Mouse (Mus musculus) MEL (cell line): ENCODE results near the gene Fam84a. TPM values are rescaled to one million over a fixed set of nuclear protein-coding genes. Genes with fewer than 3 reads are reported as not detected.

Experiments
- DNase-seq: peaks from one replicate; pipeline ENCODE4 v3.0.0; 2011; ENCODE audit warnings: low read depth, low spot score
- H3K27ac ChIP-seq: 2 replicates; pipeline ENCODE4 v1.5.1; 2012; ENCODE audit warnings: low read depth, mild to moderate bottlenecking, control low read depth, low read length, moderate library complexity; ENCODE audit not compliant: control insufficient read depth
- H3K27me3 ChIP-seq, 2 experiments: fragments of 150-350 bp in 1 of 2; sonication (generic) in 1 of 2; 2 replicates each; pipeline ENCODE4 v1.6.1; 2012; ENCODE audit warnings: low read length in 2 of 2, mild to moderate bottlenecking in 2 of 2, improper control_type of control experiment in 1 of 2, moderate library complexity in 1 of 2; ENCODE audit not compliant: insufficient read depth in 2 of 2, control insufficient read depth in 1 of 2
- H3K36me3 ChIP-seq, 2 experiments: 2 replicates each; pipeline ENCODE4 v1.6.1; 2012 to 2014; ENCODE audit warnings: low read length in 2 of 2, improper control_type of control experiment in 1 of 2, inconsistent platforms in 1 of 2, mild to moderate bottlenecking in 1 of 2; ENCODE audit not compliant: insufficient read depth in 2 of 2, control insufficient read depth in 1 of 2
- H3K4me1 ChIP-seq, 2 experiments: fragments of 150-350 bp in 1 of 2; sonication (generic) in 1 of 2; 2 replicates each; pipeline ENCODE4 v1.6.1; 2012; ENCODE audit warnings: low read length in 2 of 2, improper control_type of control experiment in 1 of 2, mild to moderate bottlenecking in 1 of 2; ENCODE audit not compliant: insufficient read depth in 2 of 2, control insufficient read depth in 1 of 2
- H3K4me3 ChIP-seq, 2 experiments: fragments of 150-350 bp in 1 of 2; sonication (generic) in 1 of 2; 2 replicates each; pipeline ENCODE4 v1.5.1; 2012; ENCODE audit warnings: low read depth in 2 of 2, low read length in 2 of 2, mild to moderate bottlenecking in 2 of 2, moderate library complexity in 2 of 2, control low read depth in 1 of 2, improper control_type of control experiment in 1 of 2; ENCODE audit not compliant: control insufficient read depth in 1 of 2, insufficient read depth in 1 of 2
- H3K79me2 ChIP-seq: 2 replicates; pipeline ENCODE4 v1.6.1; 2012; ENCODE audit warnings: mild to moderate bottlenecking, low read length, moderate library complexity; ENCODE audit not compliant: control insufficient read depth, poor library complexity, insufficient read depth
- H3K9ac ChIP-seq: 2 replicates; pipeline ENCODE4 v1.6.1; 2012; ENCODE audit warnings: low read depth, mild to moderate bottlenecking, control low read depth, low read length, moderate library complexity; ENCODE audit not compliant: control insufficient read depth, poor library complexity, severe bottlenecking
- H3K9me3 ChIP-seq: fragments of 150-350 bp; sonication (generic); replicated peaks from 2 replicates; pipeline ENCODE4 v1.6.1; 2012; ENCODE audit warnings: mild to moderate bottlenecking, low read length, improper control_type of control experiment, moderate library complexity; ENCODE audit not compliant: insufficient read depth
- CHD1 ChIP-seq: IDR thresholded peaks from 2 replicates; pipeline ENCODE4 v1.6.1; 2012; ENCODE audit warnings: low read depth, mild to moderate bottlenecking, inconsistent platforms, low read length, improper control_type of control experiment
- E2F4 ChIP-seq: IDR thresholded peaks from 2 replicates; pipeline ENCODE4 v1.6.1; 2011; ENCODE audit warnings: low read depth, low read length, improper control_type of control experiment, borderline replicate concordance
- GABPA ChIP-seq: IDR thresholded peaks from 2 replicates; pipeline ENCODE4 v1.6.1; 2012; ENCODE audit warnings: low read depth, mild to moderate bottlenecking, inconsistent platforms, low read length, improper control_type of control experiment, moderate library complexity
- GATA1 ChIP-seq: IDR thresholded peaks from 2 replicates; pipeline ENCODE4 v1.6.1; 2011; ENCODE audit warnings: low read depth, low read length, improper control_type of control experiment
- HCFC1 ChIP-seq: IDR thresholded peaks from 2 replicates; pipeline ENCODE4 v1.6.1; 2012; ENCODE audit warnings: low read depth, mild to moderate bottlenecking, inconsistent platforms, low read length, improper control_type of control experiment, moderate library complexity
- JUND ChIP-seq: IDR thresholded peaks from 2 replicates; pipeline ENCODE4 v1.6.1; 2011; ENCODE audit warnings: low read depth, mild to moderate bottlenecking, improper control_type of control experiment, low read length
- MAFK ChIP-seq: IDR thresholded peaks from 2 replicates; pipeline ENCODE4 v1.6.1; 2011; ENCODE audit warnings: low read depth, mild to moderate bottlenecking, low read length, improper control_type of control experiment, borderline replicate concordance
- MAZ ChIP-seq: IDR thresholded peaks from 2 replicates; pipeline ENCODE4 v1.6.1; 2012; ENCODE audit warnings: low read depth, mild to moderate bottlenecking, inconsistent platforms, low read length, improper control_type of control experiment
- MYB ChIP-seq: IDR thresholded peaks from 2 replicates; pipeline ENCODE4 v1.6.1; 2011; ENCODE audit warnings: mild to moderate bottlenecking, low read depth, low read length, improper control_type of control experiment
- MYC ChIP-seq: IDR thresholded peaks from 2 replicates; pipeline ENCODE4 v1.6.1; 2011; ENCODE audit warnings: low read depth, mild to moderate bottlenecking, low read length, improper control_type of control experiment, moderate library complexity
- NELFE ChIP-seq: IDR thresholded peaks from 2 replicates; pipeline ENCODE4 v1.6.1; 2011; ENCODE audit warnings: low read depth, low read length, improper control_type of control experiment
- NRF1 ChIP-seq: IDR thresholded peaks from 2 replicates; pipeline ENCODE4 v1.6.1; 2014; ENCODE audit warnings: low read depth, mild to moderate bottlenecking, inconsistent platforms, low read length, improper control_type of control experiment, moderate library complexity; ENCODE audit not compliant: poor library complexity, insufficient read depth, severe bottlenecking
- POLR2AphosphoS2 ChIP-seq: IDR thresholded peaks from 2 replicates; pipeline ENCODE4 v1.6.1; 2011; ENCODE audit warnings: low read length, improper control_type of control experiment
- RAD21 ChIP-seq: IDR thresholded peaks from 2 replicates; pipeline ENCODE4 v1.6.1; 2011; ENCODE audit warnings: mild to moderate bottlenecking, low read depth, low read length, improper control_type of control experiment
- RCOR1 ChIP-seq: IDR thresholded peaks from 2 replicates; pipeline ENCODE4 v1.6.1; 2012; ENCODE audit warnings: low read depth, mild to moderate bottlenecking, inconsistent platforms, low read length, improper control_type of control experiment
- TAL1 ChIP-seq: IDR thresholded peaks from 2 replicates; pipeline ENCODE4 v1.6.1; 2012; ENCODE audit warnings: mild to moderate bottlenecking, inconsistent platforms, low read length, moderate library complexity, mixed read lengths
- TCF12 ChIP-seq: IDR thresholded peaks from 2 replicates; pipeline ENCODE4 v1.6.1; 2014; ENCODE audit warnings: low read depth, mild to moderate bottlenecking, inconsistent platforms, low read length, improper control_type of control experiment, moderate library complexity
- UBTF ChIP-seq: IDR thresholded peaks from 2 replicates; pipeline ENCODE4 v1.6.1; 2012; ENCODE audit warnings: low read depth, mild to moderate bottlenecking, inconsistent platforms, low read length, improper control_type of control experiment, moderate library complexity, borderline replicate concordance; ENCODE audit not compliant: insufficient read depth
- USF1 ChIP-seq: IDR thresholded peaks from 2 replicates; pipeline ENCODE4 v1.6.1; 2014; ENCODE audit warnings: low read depth, mild to moderate bottlenecking, inconsistent platforms, low read length, improper control_type of control experiment, moderate library complexity
- USF2 ChIP-seq, 2 experiments: IDR thresholded peaks; 2 replicates each; pipeline ENCODE4 v1.6.1; 2011 to 2012; ENCODE audit warnings: improper control_type of control experiment in 2 of 2, low read length in 2 of 2, borderline replicate concordance in 1 of 2, inconsistent platforms in 1 of 2, low read depth in 1 of 2, mild to moderate bottlenecking in 1 of 2; ENCODE audit not compliant: insufficient read depth in 1 of 2
- ZC3H11A ChIP-seq: IDR thresholded peaks from 2 replicates; pipeline ENCODE4 v1.6.1; 2012; ENCODE audit warnings: low read depth, mild to moderate bottlenecking, inconsistent platforms, low read length, improper control_type of control experiment
- ZKSCAN1 ChIP-seq: IDR thresholded peaks from 2 replicates; pipeline ENCODE4 v1.6.1; 2012; ENCODE audit warnings: low read depth, mild to moderate bottlenecking, inconsistent platforms, low read length, improper control_type of control experiment, moderate library complexity
- ZMIZ1 ChIP-seq: IDR thresholded peaks from 2 replicates; pipeline ENCODE4 v1.6.1; 2012; ENCODE audit warnings: low read depth, mild to moderate bottlenecking, inconsistent platforms, low read length, improper control_type of control experiment, moderate library complexity
- ZNF384 ChIP-seq: IDR thresholded peaks from 2 replicates; pipeline ENCODE4 v1.6.1; 2012; ENCODE audit warnings: low read depth, mild to moderate bottlenecking, inconsistent platforms, low read length, improper control_type of control experiment
- polyA plus RNA-seq, 2 experiments: library from polyadenylated mRNA; stranded (reverse) in 1 of 2; unstranded in 1 of 2; fragments of >175 nt in 1 of 2; fragments of >200 nt in 1 of 2; gene quantifications; 2 replicates each; pipeline versions ENCODE4 v1.2.1 to v1.2.4; 2012; ENCODE audit warnings: low replicate concordance in 2 of 2, low read depth in 1 of 2; ENCODE audit not compliant: insufficient read length in 2 of 2, insufficient read depth in 1 of 2, missing spikeins in 1 of 2
- total RNA-seq: library from RNA; depleted of rRNA; stranded (reverse); fragments of 300-350 nt; gene quantifications from 2 replicates; pipeline ENCODE4 v1.2.3, GENCODE M21; 2012

Gene Fam84a
- total and polyA plus RNA-seq, 3 experiments, result 0.03 TPM; not detected in 2

DNA sequence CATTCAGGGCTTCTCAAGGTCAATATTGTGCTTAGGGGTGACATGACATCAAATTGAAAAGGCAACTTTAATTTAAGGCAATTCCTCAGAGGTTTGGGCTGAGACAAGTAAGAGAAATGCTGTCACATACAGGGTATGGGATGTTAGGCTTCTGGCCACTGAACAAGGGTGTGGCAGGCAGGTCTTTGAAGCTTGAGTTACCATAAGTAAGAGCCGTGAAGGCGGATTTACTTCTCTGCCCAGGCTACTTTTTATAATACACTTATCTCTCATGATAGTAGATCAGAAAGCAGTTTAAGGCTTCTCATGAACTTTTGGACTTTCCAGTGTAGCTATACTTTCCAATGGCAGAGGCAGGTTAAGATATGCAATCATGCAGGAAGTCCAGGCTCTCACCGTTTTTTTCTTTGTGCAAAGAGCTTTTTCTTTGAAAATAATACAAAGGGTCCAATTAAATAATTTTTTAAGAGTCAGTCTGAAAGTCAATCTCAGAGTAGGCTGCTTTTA, 34.9 kb upstream of the Fam84a start:
- Histone ChIP-seq H3K9me3 (no peaks in the 10 kb centered on the region), H3K36me3 (no peaks in the 10 kb centered on the region), H3K9ac (no peak overlapping the region)

DNA sequence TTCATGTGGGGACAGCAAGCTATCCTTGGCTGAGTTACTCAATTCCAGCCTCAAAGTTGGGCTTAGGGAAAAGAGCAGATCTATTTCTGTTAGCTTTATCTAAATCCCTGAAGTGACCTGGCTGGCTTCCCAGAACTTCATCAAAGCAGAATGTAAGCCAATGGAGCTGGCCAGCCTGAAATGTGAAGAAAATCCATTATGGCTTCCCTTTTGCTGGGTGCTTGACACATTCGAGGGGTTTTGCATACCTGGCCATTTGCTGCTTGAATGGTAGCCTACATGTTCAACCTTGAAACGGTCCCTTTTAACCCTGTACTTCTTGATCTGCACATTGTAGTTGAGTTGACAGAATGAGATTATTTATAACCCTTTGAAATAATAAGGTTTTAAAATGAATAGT, 13.9 kb upstream of the Fam84a start:
- no peaks in the 10 kb centered on the region for H3K79me2 ChIP-seq
- no peak overlapping the region for H3K9ac ChIP-seq
- H3K36me3 ChIP-seq, result no peaks in the 10 kb centered on the region
- no peak overlapping the region for H3K4me3 ChIP-seq
- no peaks in the 10 kb centered on the region for H3K4me1 ChIP-seq
- no peak for DNase-seq
- no peaks in the 10 kb centered on the region for H3K27me3 ChIP-seq
- no peaks in the 10 kb centered on the region for H3K9me3 ChIP-seq
- TF ChIP-seq GABPA, result no peak
- TF ChIP-seq ZKSCAN1, result no peak
- no peak for TF ChIP-seq UBTF
- no peak for TF ChIP-seq TCF12
- no peak for TF ChIP-seq RCOR1
- no peak for TF ChIP-seq MYC
- TF ChIP-seq GATA1, result no peak
- no peak for TF ChIP-seq CHD1
- TF ChIP-seq USF2 (IDR thresholded peaks at IDR 0.05; ENCODE audit: borderline replicate concordance in 1 of 2, insufficient read depth in 1 of 2, low read depth in 1 of 2, low read length in 2 of 2), result no peak
- no peak for TF ChIP-seq ZMIZ1
- no peak for TF ChIP-seq MYB
- TF ChIP-seq POLR2AphosphoS2, result no peak
- TF ChIP-seq TAL1, result no peak
- no peak for TF ChIP-seq ZC3H11A
- TF ChIP-seq, all 39 proteins: peak for 0
- no peak overlapping the region for H3K27ac ChIP-seq

More for the DNA sequence above, 34.9 kb upstream of the Fam84a start:
- Histone ChIP-seq H3K4me3 (no peak overlapping the region), H3K79me2 (no peaks in the 10 kb centered on the region)
- TF ChIP-seq ZNF384 (no peak), MAFK (no peak), MYB (no peak), TCF12 (no peak), RAD21 (no peak), USF2 (IDR thresholded peaks at IDR 0.05; ENCODE audit: borderline replicate concordance in 1 of 2, insufficient read depth in 1 of 2, low read depth in 1 of 2, low read length in 2 of 2) (no peak), GABPA (no peak), JUND (no peak), HCFC1 (no peak), E2F4 (no peak), MAZ (no peak), NELFE (no peak), NRF1 (no peak), USF1 (no peak)
- TF ChIP-seq, all 39 proteins: peak for 0
- no peak for DNase-seq
- H3K27ac ChIP-seq, result no peak overlapping the region
- no peaks in the 10 kb centered on the region for H3K27me3 ChIP-seq
- no peaks in the 10 kb centered on the region for H3K4me1 ChIP-seq
